Mouse (Mus musculus): ENCODE results near the gene H1f0.

- no peak for TF ChIP-seq CTCF (IDR thresholded peaks at IDR 0.05; ENCODE audit: control insufficient read depth, insufficient read depth, insufficient read length)
- no peak for TF ChIP-seq USF1 (IDR thresholded peaks at IDR 0.05; ENCODE audit: low read depth)
- no peak for TF ChIP-seq MAX (IDR thresholded peaks at IDR 0.05)
- TF ChIP-seq MYOG (IDR thresholded peaks at IDR 0.05; ENCODE audit: control insufficient read depth, extremely low read depth, insufficient read length): no peak
- no peak for TF ChIP-seq MYOD1 (IDR thresholded peaks at IDR 0.05; ENCODE audit: control insufficient read depth, insufficient read length, low read depth)
Measured at GRCm38 (mm10) chr15:79001559-79001958, 26.7 kb upstream of the H1f0 start.

All from C2C12 (cell line).